Mouse (Mus musculus) hindbrain, postnatal 0 days (tissue): Measurements from ENCODE around the gene Piwil1. TPM values are rescaled to one million over a fixed set of nuclear protein-coding genes. Genes with fewer than 3 reads are reported as not detected.

Source experiments
- ATAC-seq: fragments of 200-750 bp; cut with Nextera tagmentation; 2 replicates; pipeline ENCODE4 v1.8.0; 2017; ENCODE audit warnings: mild to moderate bottlenecking, moderate TSS enrichment, moderate library complexity
- DNase-seq: peaks from one replicate; pipeline ENCODE4 v3.0.0-alpha.2; 2015; ENCODE audit warnings: low spot score
- H3K27ac ChIP-seq: fragments of 300-500 bp; sonication (generic); 2 replicates; pipeline ENCODE4 v1.5.1; 2014; ENCODE audit warnings: mild to moderate bottlenecking
- H3K27me3 ChIP-seq: fragments of 300-500 bp; sonication (generic); 2 replicates; pipeline ENCODE4 v1.6.1; 2014; ENCODE audit warnings: low read length, mixed read lengths; ENCODE audit not compliant: insufficient read depth
- H3K36me3 ChIP-seq: fragments of 300-500 bp; sonication (generic); 2 replicates; pipeline ENCODE4 v1.6.1; 2014; ENCODE audit warnings: low read length, mixed read lengths; ENCODE audit not compliant: insufficient read depth
- H3K4me1 ChIP-seq: fragments of 300-500 bp; sonication (generic); 2 replicates; pipeline ENCODE4 v1.6.1; 2014; ENCODE audit warnings: antibody characterized with exemption, low read length, mixed read lengths; ENCODE audit not compliant: insufficient read depth
- H3K4me2 ChIP-seq: fragments of 300-500 bp; sonication (generic); 2 replicates; pipeline ENCODE4 v1.6.1; 2014; ENCODE audit warnings: low read depth, mild to moderate bottlenecking, low read length, moderate library complexity, mixed read lengths
- H3K4me3 ChIP-seq: fragments of 300-500 bp; sonication (generic); 2 replicates; pipeline ENCODE4 v1.5.1; 2014; ENCODE audit warnings: low read length
- H3K9ac ChIP-seq: fragments of 300-500 bp; sonication (generic); replicated peaks from 2 replicates; pipeline ENCODE4 v1.6.1; 2014; ENCODE audit warnings: mild to moderate bottlenecking, low read length, moderate library complexity, mixed read lengths
- H3K9me3 ChIP-seq: fragments of 300-500 bp; sonication (generic); 2 replicates; pipeline ENCODE4 v1.6.1; 2016; ENCODE audit warnings: low read length, mixed read lengths
- CTCF ChIP-seq: IDR thresholded peaks from 2 replicates; pipeline ENCODE4 v1.5.1; 2016; ENCODE audit warnings: antibody characterized with exemption, control low read depth, low read depth
- WGBS: fragments of 180-500 bp; shearing (Covaris S2); extraction: QIAGEN DNeasy Blood & Tissue Kit; methylation state at CpG from one replicate; pipeline ENCODE4 v1.1.7; 2014; 5-methylcytosine and 5-hydroxymethylcytosine counted together
- polyA plus RNA-seq: library from polyadenylated mRNA; unstranded; fragments of >200 nt; fragmentation: Nextera tagmentation; extraction: Ambion mirVana; gene quantifications from 2 replicates; pipeline ENCODE4 v1.2.1, GENCODE M21; 2015
- total RNA-seq: library from RNA; depleted of rRNA; stranded (reverse); fragments of >200 nt; gene quantifications from 2 replicates; pipeline ENCODE4 v1.2.3, GENCODE M21; 2014; rRNA removed

Piwil1 gene
- 0.10 and 1.4 TPM in 2 replicates for total RNA-seq
- polyA plus RNA-seq, result 0.30 and 0.40 TPM in 2 replicates

DNA sequence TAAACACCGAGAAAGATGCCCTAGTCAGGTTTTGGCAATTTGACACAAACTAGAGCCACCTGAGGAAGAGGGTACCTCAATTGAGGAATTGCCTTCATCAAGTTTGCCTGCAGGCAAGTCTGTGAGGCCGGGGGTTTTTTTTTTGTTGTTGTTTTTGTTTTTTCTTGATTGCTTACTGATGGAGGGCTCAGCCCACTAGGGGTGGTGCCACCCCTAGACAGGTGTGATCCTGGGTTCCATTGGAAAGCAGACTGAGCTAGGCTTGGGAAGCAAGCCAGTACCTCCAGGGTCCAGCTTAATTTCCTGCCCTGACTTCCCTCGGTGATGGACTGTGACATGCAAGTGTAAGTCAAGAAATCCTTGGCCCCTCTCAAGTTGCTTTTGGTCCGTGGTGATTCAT, at the start of gene Piwil1:
TSS of gene Piwil1 (plus strand) at position 301 of the 400 bp plus-strand sequence.
- no peak for DNase-seq
- WGBS, result 82% methylated on average over 4 of the region's 4 CpGs
- TF ChIP-seq CTCF, result no peak

DNA sequence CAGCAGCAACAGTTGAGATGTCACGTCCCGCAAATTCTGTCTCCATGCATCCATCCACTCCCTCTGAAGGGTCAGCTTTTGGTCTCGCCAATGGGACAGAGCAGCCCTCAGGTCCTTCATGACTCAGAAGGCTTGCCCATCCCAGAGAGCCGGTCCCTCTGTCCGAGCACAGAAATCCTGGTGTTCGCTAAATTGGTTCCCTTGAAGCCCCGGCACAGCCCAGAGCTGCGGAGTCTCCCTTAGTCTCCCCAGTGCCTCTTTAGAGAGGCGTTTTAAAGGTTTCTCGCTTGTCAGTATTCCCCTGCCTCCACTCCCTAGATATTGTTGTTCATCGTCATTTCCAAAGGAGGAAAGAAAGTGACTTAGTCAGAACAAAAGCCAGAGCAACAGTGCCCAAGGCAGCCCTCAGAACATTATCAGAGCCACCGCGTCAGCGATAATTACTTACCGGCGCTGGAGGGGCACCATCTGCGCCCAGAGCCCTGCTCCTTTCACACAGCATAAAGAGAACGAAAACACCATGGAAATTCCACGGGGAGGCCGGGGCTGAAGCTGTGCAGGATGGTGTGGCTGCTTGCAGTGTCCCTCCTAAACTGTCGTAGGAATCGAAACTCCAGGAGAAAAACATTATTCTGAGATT, 45.7 kb upstream of the Piwil1 start:
- no peaks in the 10 kb centered on the region for H3K4me1 ChIP-seq
- H3K9me3 ChIP-seq, result no peaks in the 10 kb centered on the region
- ATAC-seq (no peak), DNase-seq (no peak)
- H3K27me3 ChIP-seq, result no peaks in the 10 kb centered on the region
- H3K27ac ChIP-seq, result no peak overlapping the region
- H3K36me3 ChIP-seq, result no peaks in the 10 kb centered on the region
- H3K4me2 ChIP-seq, result peak overlapping the region; percentile 43
- no peak for TF ChIP-seq CTCF
- H3K4me3 ChIP-seq, result 0 out of 2 replicates have a peak overlapping the region, but pooled peaks have one; percentile 0
- WGBS, result 30% methylated on average over 22 of the region's 22 CpGs
- H3K9ac ChIP-seq, result no peak overlapping the region

More for the DNA sequence above, at the start of gene Piwil1:
- no peak within 1 kb of the TSS for H3K4me2 ChIP-seq
- no peaks in the 10 kb centered on the region for H3K27me3 ChIP-seq
- H3K9ac ChIP-seq, result no peak within 1 kb of the TSS
- H3K9me3 ChIP-seq, result no peaks in the 10 kb centered on the region
- no peak within 1 kb of the TSS for H3K27ac ChIP-seq
- H3K36me3 ChIP-seq, result no peaks in the 10 kb centered on the region
- no peaks in the 10 kb centered on the region for H3K4me1 ChIP-seq
- no peak within 1 kb of the TSS for H3K4me3 ChIP-seq
- no peak for ATAC-seq

DNA sequence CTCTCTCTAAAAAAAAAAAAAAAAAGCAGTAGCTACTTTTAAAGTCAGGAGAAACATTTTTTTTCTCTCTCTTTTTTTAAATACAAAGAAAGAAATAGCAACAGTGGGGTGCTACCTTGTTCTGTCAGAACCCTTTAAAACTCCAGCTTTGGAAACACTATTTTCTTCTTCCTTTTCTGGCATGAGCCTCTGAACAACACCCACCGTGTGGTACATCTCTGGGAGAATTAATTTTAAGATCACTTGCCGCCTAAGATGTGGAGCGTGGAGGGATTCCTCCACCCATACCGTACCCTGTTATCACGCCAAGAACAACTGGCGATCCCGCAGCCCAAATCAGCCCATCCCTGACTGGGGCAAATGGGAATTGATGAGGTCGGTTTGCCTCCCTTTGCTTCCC, 42.2 kb upstream of the Piwil1 start:
- no peak overlapping the region for H3K4me3 ChIP-seq
- no peak for ATAC-seq
- 49% methylated on average over 8 of the region's 8 CpGs for WGBS

DNA sequence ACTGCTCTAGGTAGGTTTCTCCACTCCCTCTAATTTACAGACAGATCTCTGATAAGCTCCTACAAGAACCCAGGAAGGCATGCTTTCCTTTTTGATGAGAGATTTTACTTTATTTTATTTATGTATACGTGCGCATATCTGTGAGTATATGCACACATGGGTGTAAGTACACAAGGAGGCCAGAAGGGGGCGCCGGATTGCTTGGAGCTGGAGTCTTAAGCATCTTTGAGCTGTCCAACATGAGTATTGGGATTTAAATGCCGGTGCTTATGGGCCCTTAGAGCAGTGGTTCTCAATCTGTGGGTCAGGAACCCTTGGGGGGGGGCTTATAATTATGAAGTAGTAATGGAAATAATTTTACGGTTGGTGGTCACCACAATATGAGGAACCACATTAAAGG, 39.4 kb upstream of the Piwil1 start:
- Histone ChIP-seq H3K9me3 (no peaks in the 10 kb centered on the region), H3K27ac (no peak overlapping the region), H3K4me1 (no peaks in the 10 kb centered on the region), H3K4me3 (no peak overlapping the region), H3K4me2 (no peak overlapping the region), H3K9ac (no peak overlapping the region), H3K27me3 (no peaks in the 10 kb centered on the region), H3K36me3 (no peaks in the 10 kb centered on the region)
- DNase-seq (no peak), ATAC-seq (no peak)
- WGBS, result 98% methylated on average over 6 of the region's 6 CpGs
- no peak for TF ChIP-seq CTCF

More for the DNA sequence above, 42.2 kb upstream of the Piwil1 start:
- H3K27me3 ChIP-seq, result no peaks in the 10 kb centered on the region
- H3K27ac ChIP-seq, result no peak overlapping the region
- no peaks in the 10 kb centered on the region for H3K36me3 ChIP-seq
- H3K4me2 ChIP-seq, result no peak overlapping the region
- no peak overlapping the region for H3K9ac ChIP-seq
- H3K4me1 ChIP-seq, result no peaks in the 10 kb centered on the region
- no peak for DNase-seq
- no peaks in the 10 kb centered on the region for H3K9me3 ChIP-seq
- TF ChIP-seq CTCF, result no peak

DNA sequence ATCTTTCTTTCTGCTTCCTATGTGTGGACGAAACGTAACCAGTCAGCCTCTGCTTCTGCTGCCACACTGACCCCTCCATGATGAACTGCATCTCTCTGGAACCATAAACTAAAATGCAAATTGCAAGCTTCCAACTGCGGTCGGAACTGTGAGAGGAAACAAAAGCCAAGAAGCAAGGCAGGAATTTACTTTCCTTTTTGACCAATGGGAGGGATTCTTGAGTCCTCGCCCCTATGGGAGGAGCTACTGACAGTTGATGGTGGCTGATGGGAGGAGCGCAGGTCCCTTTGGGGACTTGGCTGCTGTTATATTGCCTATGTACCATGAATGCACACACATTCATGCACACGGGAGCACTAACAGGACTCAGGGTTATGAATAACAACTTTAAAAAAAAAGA, 38.3 kb upstream of the Piwil1 start:
- no peak for TF ChIP-seq CTCF
- Histone ChIP-seq H3K36me3 (no peaks in the 10 kb centered on the region), H3K27ac (no peak overlapping the region), H3K4me1 (no peaks in the 10 kb centered on the region), H3K27me3 (no peaks in the 10 kb centered on the region), H3K4me2 (no peak overlapping the region), H3K9ac (no peak overlapping the region), H3K4me3 (no peak overlapping the region), H3K9me3 (no peaks in the 10 kb centered on the region)
- DNase-seq (no peak), ATAC-seq (no peak)
- WGBS, result 58% methylated on average over 7 of the region's 7 CpGs

DNA sequence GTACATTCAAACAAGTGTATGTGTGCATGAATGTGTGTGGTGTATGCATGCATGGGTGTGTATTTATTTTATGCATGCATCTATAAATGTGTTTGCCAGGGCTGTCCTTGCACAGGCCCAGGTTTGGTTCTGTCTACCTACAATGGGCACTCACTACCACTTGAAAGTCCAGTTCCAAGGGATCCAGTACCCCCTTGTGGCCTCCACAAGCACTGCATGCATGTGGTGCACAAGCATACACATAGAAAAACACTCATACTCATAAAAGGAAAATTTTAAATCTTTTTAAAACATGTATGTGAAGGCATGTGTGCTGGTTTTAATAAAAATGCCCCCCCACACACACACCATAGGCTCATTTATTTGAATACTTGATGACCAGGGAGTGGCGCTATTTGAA, 37.3 kb upstream of the Piwil1 start:
- TF ChIP-seq CTCF, result peak; percentile 56
- Histone ChIP-seq H3K9ac (no peak overlapping the region), H3K4me2 (no peak overlapping the region), H3K36me3 (no peaks in the 10 kb centered on the region), H3K4me1 (no peaks in the 10 kb centered on the region), H3K27ac (no peak overlapping the region), H3K4me3 (no peak overlapping the region), H3K27me3 (no peaks in the 10 kb centered on the region), H3K9me3 (no peaks in the 10 kb centered on the region)
- 97% methylated on average over 1 of the region's 1 CpGs for WGBS
- ATAC-seq (no peak), DNase-seq (no peak)

DNA sequence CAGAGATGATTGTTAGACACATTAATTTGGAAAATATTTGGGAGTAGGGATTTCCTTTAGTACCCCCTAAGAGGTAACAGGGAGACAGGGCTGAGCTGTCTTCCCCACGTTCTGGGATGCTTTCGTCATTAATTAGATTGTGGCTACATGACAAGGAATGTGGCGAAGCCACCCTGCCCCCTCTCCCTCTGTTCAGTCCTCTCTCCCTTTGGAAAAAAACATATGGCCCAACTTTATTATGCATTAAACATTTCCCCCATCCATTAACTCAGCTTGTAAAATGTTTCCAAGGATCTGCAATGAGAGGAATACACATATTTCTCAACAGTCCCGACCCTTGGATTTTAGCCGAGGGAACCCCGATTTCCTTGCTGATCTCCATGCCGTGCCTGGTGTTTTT, 35.0 kb upstream of the Piwil1 start:
- Histone ChIP-seq H3K27me3 (no peaks in the 10 kb centered on the region), H3K4me3 (no peak overlapping the region), H3K9ac (no peak overlapping the region), H3K4me2 (no peak overlapping the region), H3K4me1 (no peaks in the 10 kb centered on the region), H3K36me3 (no peaks in the 10 kb centered on the region), H3K9me3 (no peaks in the 10 kb centered on the region), H3K27ac (no peak overlapping the region)
- ATAC-seq (no peak), DNase-seq (no peak)
- WGBS, result 58% methylated on average over 7 of the region's 7 CpGs
- TF ChIP-seq CTCF, result no peak
